Mouse (Mus musculus) kidney, adult 2 months (tissue): ENCODE measurements around the gene Cntnap5a. TPM values are rescaled to one million over a fixed set of nuclear protein-coding genes. Genes with fewer than 3 reads are reported as not detected.

Source experiments
- DNase-seq: peaks from one replicate; pipeline ENCODE4 v3.0.0; 2021
- H3K27ac ChIP-seq: fragments of 200-500 bp; 2 replicates; pipeline ENCODE4 v1.5.1; 2012; ENCODE audit warnings: low read depth, low read length, control low read depth, inconsistent platforms; ENCODE audit not compliant: insufficient read depth
- H3K27me3 ChIP-seq: fragments of 200-500 bp; replicated peaks from 2 replicates; pipeline ENCODE4 v1.6.1; 2012; ENCODE audit warnings: mild to moderate bottlenecking, moderate library complexity, low read length, inconsistent platforms; ENCODE audit not compliant: control insufficient read depth, insufficient read depth
- H3K36me3 ChIP-seq: fragments of 200-500 bp; 2 replicates; pipeline ENCODE4 v1.6.1; 2012; ENCODE audit warnings: mild to moderate bottlenecking, moderate library complexity, low read length, inconsistent platforms; ENCODE audit not compliant: control insufficient read depth, insufficient read depth
- H3K4me1 ChIP-seq: fragments of 200-500 bp; 2 replicates; pipeline ENCODE4 v1.6.1; 2011; ENCODE audit warnings: low read length; ENCODE audit not compliant: control insufficient read depth, insufficient read depth
- H3K4me3 ChIP-seq: fragments of 200-500 bp; 2 replicates; pipeline ENCODE4 v1.5.1; 2011; ENCODE audit warnings: mild to moderate bottlenecking, low read depth, low read length, control low read depth; ENCODE audit not compliant: insufficient read depth
- CTCF ChIP-seq: fragments of 200-500 bp; conservative IDR thresholded peaks from 2 replicates; pipeline ENCODE4 v1.5.1; 2011; ENCODE audit warnings: low read depth, mild to moderate bottlenecking, control low read depth, low read length, moderate library complexity, mixed read lengths; ENCODE audit not compliant: insufficient read depth, insufficient read length
- POLR2A ChIP-seq: fragments of 200-500 bp; IDR thresholded peaks from one replicate; pipeline ENCODE4 v1.6.1; 2011; ENCODE audit warnings: low read depth, low read length, control low read depth
- WGBS: fragments of 180-500 bp; shearing (Covaris S2); methylation state at CpG from one replicate; pipeline ENCODE4 v1.1.7; 2018; 5-methylcytosine and 5-hydroxymethylcytosine counted together
- polyA plus RNA-seq: library from polyadenylated mRNA; depleted of rRNA; stranded (reverse); fragments of >200 nt; gene quantifications from 2 replicates; pipeline ENCODE4 v1.2.3, GENCODE M21; 2012; rRNA removed

Gene Cntnap5a
- 0.02 TPM in 1 of 2 replicates, not detected in the other for polyA plus RNA-seq

DNA sequence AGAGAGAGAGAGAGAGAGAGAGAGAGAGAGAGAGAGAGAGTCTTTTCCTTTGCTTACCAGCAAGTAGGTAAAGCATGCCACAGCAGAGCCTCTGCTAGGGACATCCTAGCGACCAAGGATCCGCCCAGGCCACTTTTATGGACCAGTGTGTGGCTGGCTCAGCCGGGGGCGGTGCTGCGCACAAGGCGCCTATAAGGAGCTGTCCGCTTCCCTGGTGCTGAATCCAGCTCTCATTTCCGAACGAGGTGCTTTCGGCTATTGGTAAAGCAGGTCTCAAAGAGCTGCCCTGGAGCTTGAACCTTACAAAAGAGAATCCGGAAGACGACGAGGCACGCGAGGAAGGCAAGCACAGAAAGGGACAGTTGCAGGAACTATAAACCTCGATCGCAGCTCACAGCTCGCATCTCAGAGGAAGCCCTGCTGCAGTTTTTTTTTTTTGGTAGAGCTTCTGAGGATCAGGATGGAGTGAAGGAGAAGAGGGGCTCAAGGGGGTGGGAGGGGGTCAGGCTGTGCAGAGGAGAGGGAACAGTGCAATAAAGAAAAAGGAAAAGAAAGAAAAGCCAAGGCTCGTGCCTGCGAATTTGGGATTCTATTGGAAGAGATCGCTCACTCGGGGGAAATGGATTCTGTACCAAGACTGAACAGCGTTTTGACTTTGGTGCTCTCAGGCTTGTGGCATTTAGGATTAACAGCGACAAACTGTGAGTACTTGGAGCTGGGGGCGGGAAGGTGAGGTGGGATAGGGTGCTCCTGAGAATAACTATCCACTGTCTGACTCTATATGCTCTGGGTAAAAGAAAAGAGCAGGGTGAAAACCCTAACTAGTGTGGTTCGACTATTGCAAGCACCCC lies at the start of gene Cntnap5a:
TSS of gene Cntnap5a (plus strand) at position 239 of the 851 bp plus-strand sequence.
- Histone ChIP-seq H3K36me3 (no peaks in the 10 kb centered on the region), H3K27me3 (no peaks in the 10 kb centered on the region), H3K4me3 (no peak within 1 kb of the TSS), H3K27ac (no peak within 1 kb of the TSS), H3K4me1 (no peaks in the 10 kb centered on the region)
- peak; percentile 36 for DNase-seq
- 15% methylated on average over 26 of the region's 26 CpGs for WGBS
- no peak for TF ChIP-seq POLR2A
- no peak for TF ChIP-seq CTCF

DNA sequence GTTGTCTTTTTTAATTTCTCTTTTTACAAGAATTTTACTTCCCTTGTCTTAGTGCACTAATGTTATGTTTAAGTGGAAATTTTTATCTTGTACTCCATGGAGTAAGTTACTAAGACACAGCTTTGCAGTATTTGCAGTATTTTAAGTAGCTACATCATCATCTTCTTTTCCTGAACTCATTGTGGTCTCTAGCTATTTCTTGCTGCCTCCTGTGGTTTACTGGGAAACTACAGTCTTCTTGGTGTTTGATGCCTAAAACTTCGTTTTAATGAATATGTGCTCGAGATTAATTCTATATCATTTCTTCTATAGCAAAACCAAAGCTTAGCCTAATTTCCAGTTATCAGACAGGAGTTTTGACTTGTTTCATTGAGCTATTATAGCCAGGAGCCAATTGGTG lies 37.6 kb upstream of the Cntnap5a start:
- Histone ChIP-seq H3K27ac (no peak overlapping the region), H3K36me3 (no peaks in the 10 kb centered on the region), H3K4me1 (no peaks in the 10 kb centered on the region), H3K27me3 (no peaks in the 10 kb centered on the region), H3K4me3 (no peak overlapping the region)
- DNase-seq: no peak
- WGBS: 76% methylated on average over 2 of the region's 2 CpGs
- no peak for TF ChIP-seq POLR2A
- no peak for TF ChIP-seq CTCF

DNA sequence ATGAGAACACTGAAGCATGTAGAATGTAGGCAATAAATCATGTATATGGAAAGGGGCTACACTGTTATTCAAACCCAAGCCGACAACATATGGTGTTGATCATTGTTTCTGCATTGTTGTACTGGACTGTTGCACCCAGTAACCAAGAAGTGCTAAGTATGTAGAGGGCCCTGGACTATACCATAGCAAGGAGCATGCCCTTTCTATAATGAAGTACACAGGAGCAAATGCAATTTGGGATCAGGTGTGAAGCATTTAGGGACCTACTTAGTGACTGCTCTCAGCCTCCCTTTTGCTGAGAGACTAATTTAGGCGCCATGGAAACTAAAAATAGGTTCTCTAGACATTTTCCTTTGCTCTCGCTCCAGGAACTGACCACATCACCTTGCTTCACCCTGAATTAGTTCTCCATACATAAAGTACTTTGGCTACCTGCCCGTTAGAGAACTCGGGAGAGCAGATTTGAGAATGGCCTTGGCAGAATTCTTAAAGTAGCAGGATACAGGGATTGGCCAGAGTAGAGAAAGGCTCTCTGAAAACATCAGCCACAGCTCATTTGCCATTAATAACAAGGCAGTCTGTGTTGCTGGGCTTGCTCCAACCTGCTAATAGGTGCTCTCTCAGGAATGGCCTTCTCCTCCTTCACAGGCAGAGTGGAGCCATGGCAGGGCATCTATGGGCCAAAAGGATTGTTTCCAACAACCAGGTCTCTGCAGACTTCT lies 26.1 kb upstream of the Cntnap5a start:
- H3K4me1 ChIP-seq: no peaks in the 10 kb centered on the region
- peak; percentile 2 for DNase-seq
- H3K27ac ChIP-seq: no peak overlapping the region
- no peak overlapping the region for H3K4me3 ChIP-seq
- TF ChIP-seq POLR2A (no peak), CTCF (no peak)
- no peaks in the 10 kb centered on the region for H3K27me3 ChIP-seq
- H3K36me3 ChIP-seq: no peaks in the 10 kb centered on the region
- 67% methylated on average over 5 of the region's 5 CpGs for WGBS

DNA sequence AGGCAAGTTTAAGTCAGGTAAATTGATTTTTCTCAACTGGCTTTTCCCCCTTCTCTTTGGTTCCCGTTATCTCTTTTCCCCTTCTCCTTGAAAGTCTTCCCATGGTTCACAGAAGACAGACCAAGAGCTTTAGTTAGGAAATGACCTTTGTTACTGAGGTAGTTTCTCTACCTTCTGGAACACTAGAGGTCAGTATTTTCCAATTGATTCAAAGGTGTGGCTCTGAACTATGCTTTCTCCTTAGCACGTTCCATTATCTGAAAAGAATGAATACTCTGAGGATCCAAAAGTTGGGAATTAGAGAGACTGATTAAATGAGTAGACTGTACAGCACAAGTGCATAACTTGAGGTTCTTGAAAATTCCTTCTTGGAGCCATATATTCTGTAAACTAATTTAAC lies 1.9 kb downstream of the Cntnap5a start:
- Histone ChIP-seq H3K4me3 (no peak overlapping the region), H3K27ac (no peak overlapping the region), H3K4me1 (no peaks in the 10 kb centered on the region), H3K36me3 (no peaks in the 10 kb centered on the region), H3K27me3 (no peaks in the 10 kb centered on the region)
- TF ChIP-seq POLR2A (no peak), CTCF (no peak)
- DNase-seq: peak; percentile 7
- WGBS: 26% methylated on average over 2 of the region's 2 CpGs

DNA sequence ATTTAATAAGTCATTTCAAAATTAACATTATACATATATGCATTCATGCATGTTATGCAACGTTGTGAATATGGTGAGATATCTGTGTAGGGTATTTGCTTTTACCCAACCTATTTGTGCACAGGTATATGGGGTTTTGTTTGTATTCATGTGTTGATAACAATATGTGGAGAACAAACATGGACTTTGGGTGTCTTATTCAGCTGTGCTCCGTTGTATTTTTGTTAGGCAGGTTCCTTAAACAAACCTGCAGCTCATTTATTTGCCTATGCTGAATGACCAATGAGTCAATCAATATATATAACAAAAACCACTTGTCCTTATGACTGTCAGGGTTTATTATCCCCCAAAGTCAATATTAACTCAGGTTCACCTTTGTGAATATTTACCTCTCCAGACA lies 15.2 kb downstream of the Cntnap5a start:
- Histone ChIP-seq H3K4me3 (no peak overlapping the region), H3K36me3 (no peaks in the 10 kb centered on the region), H3K27me3 (no peaks in the 10 kb centered on the region), H3K4me1 (no peaks in the 10 kb centered on the region), H3K27ac (no peak overlapping the region)
- DNase-seq: no peak
- no peak for TF ChIP-seq POLR2A
- no peak for TF ChIP-seq CTCF
- 49% methylated on average over 2 of the region's 2 CpGs for WGBS

DNA sequence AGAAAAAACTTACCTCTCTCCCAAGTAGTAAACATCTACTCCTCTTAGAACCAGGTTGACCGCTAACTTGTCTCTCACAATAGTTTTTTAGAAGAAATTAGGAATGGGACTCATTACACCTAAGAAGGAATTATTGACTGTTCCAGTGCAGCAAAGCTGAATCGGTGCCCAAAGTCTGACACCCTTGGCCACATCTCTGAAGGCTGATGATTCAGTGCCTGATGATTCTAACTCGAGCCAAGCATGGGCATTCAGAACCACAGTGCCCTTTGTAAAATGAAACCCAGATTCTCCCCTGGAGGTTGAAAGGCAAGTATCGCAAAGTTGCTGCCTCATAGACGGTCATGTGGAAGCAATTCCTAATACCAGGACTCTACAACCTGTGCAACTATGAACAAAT lies 58.0 kb downstream of the Cntnap5a start:
- H3K27ac ChIP-seq: no peak overlapping the region
- no peak overlapping the region for H3K4me3 ChIP-seq
- no peaks in the 10 kb centered on the region for H3K4me1 ChIP-seq
- 76% methylated on average over 5 of the region's 5 CpGs for WGBS
- no peaks in the 10 kb centered on the region for H3K36me3 ChIP-seq
- no peak for TF ChIP-seq POLR2A
- TF ChIP-seq CTCF: no peak
- no peaks in the 10 kb centered on the region for H3K27me3 ChIP-seq
- no peak for DNase-seq

DNA sequence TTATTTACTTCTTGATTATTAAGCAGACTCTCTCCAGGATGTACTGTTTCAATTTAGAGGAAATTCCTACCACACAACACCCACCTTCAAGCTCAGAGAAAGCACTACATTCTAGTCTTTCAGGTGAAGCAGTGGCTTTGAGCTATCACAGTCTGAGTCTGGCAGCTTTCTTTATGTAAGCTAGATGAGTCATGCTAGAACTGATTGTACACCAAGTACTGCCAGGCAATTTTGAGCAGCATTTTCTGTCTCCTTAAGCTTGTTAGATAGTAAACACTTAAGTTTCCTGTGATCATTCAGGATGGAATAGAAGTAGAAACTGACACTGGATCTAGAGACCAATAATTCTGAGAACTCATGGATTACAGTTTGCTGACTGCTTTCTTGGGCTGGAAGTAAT lies 61.0 kb downstream of the Cntnap5a start:
- Histone ChIP-seq H3K4me3 (no peak overlapping the region), H3K27me3 (no peaks in the 10 kb centered on the region), H3K27ac (no peak overlapping the region), H3K4me1 (no peaks in the 10 kb centered on the region), H3K36me3 (no peaks in the 10 kb centered on the region)
- no peak for DNase-seq
- TF ChIP-seq CTCF (no peak), POLR2A (no peak)
